Mouse (Mus musculus): Measurements from ENCODE around the gene Rasl11a.

GRCm38 (mm10) chr5:146832769-146833448 lies 12.0 kb upstream of the Rasl11a start, which contains the start of gene Rpl21:
- no peak for TF ChIP-seq CTCF (IDR thresholded peaks at IDR 0.05; ENCODE audit: control insufficient read depth, insufficient read depth, insufficient read length)
- TF ChIP-seq MYOD1 (IDR thresholded peaks at IDR 0.05; ENCODE audit: control insufficient read depth, insufficient read length, low read depth): no peak
- TF ChIP-seq MYOG (IDR thresholded peaks at IDR 0.05; ENCODE audit: control insufficient read depth, extremely low read depth, insufficient read length): no peak
- no peak for TF ChIP-seq CEBPB (IDR thresholded peaks at IDR 0.05; ENCODE audit: low read depth)
- TF ChIP-seq USF1 (IDR thresholded peaks at IDR 0.05; ENCODE audit: low read depth): no peak
- peak; percentile 95 for TF ChIP-seq MAX (IDR thresholded peaks at IDR 0.05)
- TF ChIP-seq FOSL1 (IDR thresholded peaks at IDR 0.05; ENCODE audit: insufficient read depth, low read length, poor library complexity, severe bottlenecking): no peak

Data from C2C12 (cell line).